ENCODE assay signal across 8 mouse cellular contexts in genomic region chr2:157558520-157558919, GRCm38 (mm10). TPM values are rescaled to one million over a fixed set of nuclear protein-coding genes. Genes with fewer than 3 reads are reported as not detected.
DNase-seq lines count a peak whose midpoint lies in the region; ATAC-seq and TF ChIP-seq lines count a peak whose summit lies in the region.
"Had no signal": no experiment of that assay in that cellular context is flagged by ENCODE, and none has a peak within 500 bp of the region (broad histone marks: within the 10 kb centered on the region; RNA-seq: fewer than 3 reads in every experiment).

No protein-coding gene starts in this region.

- no peak overlapping the region for H3K9ac ChIP-seq in midbrain, postnatal 0 days (replicated peaks; ENCODE audit: low read length, poor library complexity, severe bottlenecking)

- WGBS in midbrain, postnatal 0 days, result 56% methylated on average over 6 of the region's 6 CpGs

- no peaks in the 10 kb centered on the region for H3K27me3 ChIP-seq in midbrain, postnatal 0 days (ENCODE audit: insufficient read depth, low read length)
- H3K27me3 ChIP-seq: Patski had no signal

- no peak overlapping the region for H3K4me3 ChIP-seq in midbrain, postnatal 0 days (ENCODE audit: low read depth, low read length)

- peak overlapping the region; percentile 88 for H3K27ac ChIP-seq in midbrain, postnatal 0 days (ENCODE audit: low read depth, low read length)

- TF ChIP-seq CTCF in midbrain, postnatal 0 days (IDR thresholded peaks at IDR 0.05), result peak; percentile 79

- DNase-seq in left cerebral cortex, postnatal 4 days, result peak; percentile 57
- no peak for DNase-seq in left cerebral cortex, postnatal 36 days (ENCODE audit: low spot score in 2 of 2)
- DNase-seq in embryo, embryonic 11 days, result peak; percentile 66
- peak; percentile 26 for DNase-seq in gastrocnemius, postnatal 10 days
- peak; percentile 74 for DNase-seq in midbrain, postnatal 0 days (ENCODE audit: low spot score)
- no peak for DNase-seq in spleen, postnatal 4 days (ENCODE audit: low spot score in 2 of 2)
- no peak for DNase-seq in T-cell, adult 2 months (ENCODE audit: low spot score)

- H3K4me2 ChIP-seq in midbrain, postnatal 0 days (ENCODE audit: low read depth, low read length, poor library complexity, severe bottlenecking), result 0 out of 2 replicates have a peak overlapping the region, but pooled peaks have one; percentile 61

- ATAC-seq in midbrain, postnatal 0 days (ENCODE audit: low FRiP score), result no peak; the same call in 1 of the 2 replicates
- ATAC-seq: Patski had no signal

- 0 out of 2 replicates have a peak, but pooled peaks cover 6% of the 10 kb centered on the region for H3K9me3 ChIP-seq in midbrain, postnatal 0 days (ENCODE audit: low read length)

- intact Hi-C loops in left cerebral cortex, postnatal 4 days (cut with DNase I), result no loop called here
- intact Hi-C loops in left cerebral cortex, postnatal 36 days (cut with DNase I), result no loop called here

- H3K36me3 ChIP-seq in midbrain, postnatal 0 days (ENCODE audit: insufficient read depth, low read length), result peaks cover 16% of the 10 kb centered on the region

- peaks cover 1% of the 10 kb centered on the region; the same call in 1 of the 2 replicates for H3K4me1 ChIP-seq in midbrain, postnatal 0 days (ENCODE audit: insufficient read depth, low read length)

RNA-seq across cellular contexts. Expression of gene Nnat, which starts 1.4 kb away (rescaled TPM):
- total RNA-seq in left cerebral cortex, postnatal 4 days (2021), result 1,000 to 10,000 TPM; 1,316 to 1,920 TPM
- total RNA-seq in left cerebral cortex, postnatal 36 days (2021), result 100 to 1,000 TPM; 188 to 255 TPM
- total RNA-seq in gastrocnemius, postnatal 10 days (2021), result 10 to 100 TPM; 11.3 to 14.3 TPM
- total RNA-seq in midbrain, postnatal 0 days (2014; rRNA removed), result 7,900 and 8,478 TPM in 2 replicates
- 8,374 and 8,478 TPM in 2 replicates for polyA plus RNA-seq in midbrain, postnatal 0 days (2015; fragmentation: Nextera tagmentation; extraction: Ambion mirVana)

RNA-seq across cellular contexts. Expression of gene Blcap, which starts 12.6 kb away (rescaled TPM):
- 100 to 1,000 TPM; 161 to 182 TPM for total RNA-seq in left cerebral cortex, postnatal 4 days (2021)
- total RNA-seq in left cerebral cortex, postnatal 36 days (2021), result 100 to 1,000 TPM in 1 of 2 experiments, 10 to 100 TPM in 1; 90.4 to 113 TPM
- total RNA-seq in gastrocnemius, postnatal 10 days (2021), result 10 to 100 TPM; 25.9 to 34.6 TPM
- total RNA-seq in midbrain, postnatal 0 days (2014; rRNA removed), result 307 and 309 TPM in 2 replicates
- polyA plus RNA-seq in midbrain, postnatal 0 days (2015; fragmentation: Nextera tagmentation; extraction: Ambion mirVana), result 394 and 397 TPM in 2 replicates

Comparison
In these comparisons a context has a peak if more than half of its experiments do, and no peak if none do; other contexts are left out.
1. DNase-seq: peak in left cerebral cortex, postnatal 4 days (single experiment), embryo, embryonic 11 days (single experiment), gastrocnemius, postnatal 10 days (single experiment) and midbrain, postnatal 0 days (single experiment); none in left cerebral cortex, postnatal 36 days (0 of 2), spleen, postnatal 4 days (0 of 2) and T-cell, adult 2 months (single experiment).
2. RNA of gene Nnat, which starts 1.4 kb away (total RNA-seq): 7,900 to 8,478 TPM in midbrain, postnatal 0 days, 1,316 to 1,920 TPM in left cerebral cortex, postnatal 4 days and 188 to 255 TPM in left cerebral cortex, postnatal 36 days; 11.3 to 14.3 TPM in gastrocnemius, postnatal 10 days; every median in the first group is over 10 times any median in the second.